Mouse (Mus musculus) brain, embryonic 14.5 days (tissue): ENCODE results near the gene Fam189a1.

ENCODE experiments used
- CTCF ChIP-seq: fragments of 200-500 bp; IDR thresholded peaks from 2 replicates; pipeline ENCODE4 v1.5.1; 2012; ENCODE audit warnings: inconsistent platforms, mild to moderate bottlenecking, moderate library complexity, borderline replicate concordance; ENCODE audit not compliant: insufficient read depth, insufficient read length; ENCODE audit errors: extremely low read depth
- POLR2A ChIP-seq: fragments of 200-500 bp; IDR thresholded peaks from 2 replicates; pipeline ENCODE4 v1.6.1; 2012; ENCODE audit warnings: mild to moderate bottlenecking, inconsistent platforms, borderline replicate concordance; ENCODE audit not compliant: poor library complexity, insufficient read depth, insufficient read length, severe bottlenecking; ENCODE audit errors: extremely low read depth

GRCm38 (mm10) chr7:64755141-64755540, 401.2 kb downstream of the Fam189a1 start:
- TF ChIP-seq CTCF (no peak), POLR2A (no peak)
